Comparison of ENCODE assay signal across 24 mouse cellular contexts in genomic region chr1:64875156-64875555, GRCm38 (mm10).
"Had no signal": no experiment of that assay in that cellular context is flagged by ENCODE, and none has a peak within 500 bp of the region (broad histone marks: within the 10 kb centered on the region; RNA-seq: fewer than 3 reads in every experiment).

No protein-coding gene starts in this region.

- ATAC-seq: liver, embryonic 12.5 days had no signal

- DNase-seq: kidney, adult 9 months; kidney, postnatal 25 days; layer of hippocampus, adult 9-11 months; liver; lung, adult 18-20 months; lung, postnatal 10 days; midbrain, embryonic 14.5 days; right cerebral cortex, adult 18-20 months; right cerebral cortex, postnatal 14 days; right cerebral cortex, postnatal 4 days; thymus, adult 2 months; thymus, postnatal 14 days; thymus, postnatal 4 days had no signal

- H3K9me3 ChIP-seq: limb, embryonic 10.5 days; limb, embryonic 13.5 days; liver, embryonic 12.5 days; liver, embryonic 15.5 days; lung, embryonic 15.5 days; neural tube, embryonic 12.5 days; neural tube, embryonic 15.5 days had no signal

- H3K27me3 ChIP-seq: limb, embryonic 13.5 days; liver, embryonic 12.5 days; liver, embryonic 15.5 days; lung, embryonic 15.5 days; neural tube, embryonic 12.5 days; neural tube, embryonic 15.5 days had no signal

- H3K4me1 ChIP-seq: neural tube, embryonic 12.5 days; neural tube, embryonic 15.5 days had no signal

- H3K36me3 ChIP-seq: limb, embryonic 10.5 days; limb, embryonic 13.5 days; liver, embryonic 12.5 days; liver, embryonic 15.5 days; lung, embryonic 15.5 days; neural tube, embryonic 12.5 days; neural tube, embryonic 15.5 days had no signal

- H3K4me2 ChIP-seq: limb, embryonic 13.5 days; liver, embryonic 12.5 days; liver, embryonic 15.5 days; lung, embryonic 15.5 days; midbrain, embryonic 11.5 days; neural tube, embryonic 12.5 days; neural tube, embryonic 15.5 days had no signal

- H3K27ac ChIP-seq: kidney, postnatal 0 days; layer of hippocampus, adult 2 months; limb, embryonic 10.5 days; liver, embryonic 12.5 days; liver, embryonic 15.5 days; lung, embryonic 15.5 days; neural tube, embryonic 12.5 days; neural tube, embryonic 15.5 days; stomach, postnatal 0 days had no signal

- H3K4me3 ChIP-seq: layer of hippocampus, adult 2 months; limb, embryonic 10.5 days; limb, embryonic 13.5 days; liver, embryonic 12.5 days; liver, embryonic 15.5 days; lung, embryonic 15.5 days; neural tube, embryonic 12.5 days; neural tube, embryonic 15.5 days had no signal

- H3K9ac ChIP-seq: limb, embryonic 13.5 days; liver, embryonic 12.5 days; liver, embryonic 15.5 days; lung, embryonic 15.5 days; neural tube, embryonic 12.5 days; neural tube, embryonic 15.5 days had no signal
